Mouse (Mus musculus) ES-Bruce4 (cell line): Measurements from ENCODE around the gene Pilrb2.
"Not testable (repeated sequence)": the region's sequence is repeated elsewhere in the genome, so short reads cannot be mapped to it uniquely, and the experiment has no call there.

Experiments used
- CTCF ChIP-seq: IDR thresholded peaks from one replicate; pipeline ENCODE4 v1.8.1; 2011; ENCODE audit warnings: low read depth, low read length
- POLR2A ChIP-seq: IDR thresholded peaks from one replicate; pipeline ENCODE4 v1.8.1; 2011; ENCODE audit warnings: low read length; ENCODE audit not compliant: insufficient read depth

- TF ChIP-seq POLR2A, CTCF: not testable (repeated sequence)
Measured at GRCm38 (mm10) chr5:137854907-137855306, 16.7 kb downstream of the Pilrb2 start.
